ENCODE assay signal across 9 mouse cellular contexts in genomic region chrX:166971721-166972120, GRCm38 (mm10).
DNase-seq lines count a peak whose midpoint lies in the region; ATAC-seq lines count a peak whose summit lies in the region.
"Had no signal": no experiment of that assay in that cellular context is flagged by ENCODE, and none has a peak within 500 bp of the region (broad histone marks: within the 10 kb centered on the region; RNA-seq: fewer than 3 reads in every experiment).

No protein-coding gene starts in this region.

- H3K4me2 ChIP-seq in kidney, embryonic 16.5 days (replicated peaks; ENCODE audit: low read depth, low read length): no peak overlapping the region
- H3K4me2 ChIP-seq in stomach, embryonic 14.5 days (replicated peaks; ENCODE audit: low read depth, low read length): no peak overlapping the region

- no peak overlapping the region for H3K9ac ChIP-seq in kidney, embryonic 16.5 days (replicated peaks; ENCODE audit: low read length)
- H3K9ac ChIP-seq in stomach, embryonic 14.5 days (replicated peaks; ENCODE audit: low read depth, low read length): no peak overlapping the region

- no peaks in the 10 kb centered on the region for H3K9me3 ChIP-seq in kidney, embryonic 16.5 days (ENCODE audit: low read length)
- no peaks in the 10 kb centered on the region for H3K9me3 ChIP-seq in stomach, embryonic 14.5 days (ENCODE audit: control insufficient read depth, low read depth, low read length)
- H3K9me3 ChIP-seq: G1E; megakaryocyte, embryonic 14.5 days had no signal

- WGBS in kidney, embryonic 16.5 days: 43% methylated on average over 1 of the region's 1 CpGs
- 24% methylated on average over 1 of the region's 1 CpGs for WGBS in stomach, embryonic 14.5 days

- no peak for DNase-seq in kidney, postnatal 4 days
- DNase-seq in fibroblast of lung, adult 2 months (ENCODE audit: low read depth): peak; percentile 15
- peak; percentile 27 for DNase-seq in heart, postnatal 4 days
- no peak for DNase-seq in gastrocnemius, postnatal 25 days
- no peak for DNase-seq in layer of hippocampus, adult 18-20 months (ENCODE audit: low spot score in 2 of 2)

- no peak overlapping the region for H3K27ac ChIP-seq in kidney, embryonic 16.5 days (ENCODE audit: low read length)
- H3K27ac ChIP-seq in stomach, embryonic 14.5 days (ENCODE audit: low read length): 0 out of 2 replicates have a peak overlapping the region, but pooled peaks have one; percentile 7

- 0 out of 2 replicates have a peak, but pooled peaks have one; percentile 51 for ATAC-seq in kidney, embryonic 16.5 days (ENCODE audit: low FRiP score, low TSS enrichment)
- no peak for ATAC-seq in stomach, embryonic 14.5 days (ENCODE audit: insufficient number of reproducible peaks, insufficient read depth, low FRiP score, low read depth)

- H3K4me3 ChIP-seq in kidney, embryonic 16.5 days (ENCODE audit: low read length): no peak overlapping the region
- no peak overlapping the region for H3K4me3 ChIP-seq in stomach, embryonic 14.5 days (ENCODE audit: low read depth, low read length)
- H3K4me3 ChIP-seq: megakaryocyte, embryonic 14.5 days had no signal

- H3K27me3 ChIP-seq in kidney, embryonic 16.5 days (ENCODE audit: insufficient read depth, low read length): peaks cover 15% of the 10 kb centered on the region
- H3K27me3 ChIP-seq in stomach, embryonic 14.5 days (ENCODE audit: control insufficient read depth, insufficient read depth, low read length): no peaks in the 10 kb centered on the region
- H3K27me3 ChIP-seq: megakaryocyte, embryonic 14.5 days had no signal

- no peaks in the 10 kb centered on the region for H3K36me3 ChIP-seq in kidney, embryonic 16.5 days (ENCODE audit: insufficient read depth, low read length)
- no peaks in the 10 kb centered on the region for H3K36me3 ChIP-seq in stomach, embryonic 14.5 days (ENCODE audit: control insufficient read depth, insufficient read depth, low read length)
- H3K36me3 ChIP-seq: G1E had no signal

- no peaks in the 10 kb centered on the region for H3K4me1 ChIP-seq in kidney, embryonic 16.5 days (ENCODE audit: insufficient read depth, low read length)
- no peaks in the 10 kb centered on the region for H3K4me1 ChIP-seq in stomach, embryonic 14.5 days (ENCODE audit: control insufficient read depth, insufficient read depth, low read length)

Comparison
In these comparisons a context has a peak if more than half of its experiments do, and no peak if none do; other contexts are left out.
1. DNase-seq: peak in fibroblast of lung, adult 2 months (single experiment) and heart, postnatal 4 days (single experiment); none in kidney, postnatal 4 days (0 of 2), gastrocnemius, postnatal 25 days (single experiment) and layer of hippocampus, adult 18-20 months (0 of 2).